Mouse (Mus musculus): ENCODE results near the gene Egfem1.

DNA sequence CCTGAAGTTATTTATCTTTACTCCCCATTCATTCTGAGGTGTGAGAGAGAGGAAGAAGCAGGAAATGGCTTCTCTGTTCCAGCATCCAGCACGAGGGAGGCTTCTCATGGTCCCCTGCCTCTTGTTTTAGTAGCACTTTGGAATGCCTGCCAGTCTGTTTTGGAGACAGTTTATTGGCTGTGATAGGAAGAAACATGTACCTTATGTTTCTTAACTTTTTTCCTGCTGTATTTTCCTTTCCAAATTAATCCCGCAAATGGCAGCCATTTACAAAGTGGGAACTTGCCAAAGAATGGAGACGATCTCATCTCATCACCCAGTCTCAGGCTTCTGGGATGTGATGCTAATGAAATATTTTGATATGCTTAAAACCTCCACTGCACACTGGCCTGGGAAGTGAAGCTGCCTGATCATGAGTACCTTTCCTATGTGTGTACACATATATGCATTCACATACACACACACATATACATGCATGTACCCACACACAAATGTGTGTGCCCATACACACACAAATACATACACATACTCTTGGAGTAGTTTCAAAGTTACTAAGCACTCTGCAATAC is 260.5 kb downstream of the Egfem1 start:
- TF ChIP-seq CTCF (IDR thresholded peaks at IDR 0.05; ENCODE audit: extremely low read depth, insufficient read depth, low read length) (no peak), POLR2A (IDR thresholded peaks at IDR 0.05; ENCODE audit: extremely low read depth, insufficient read depth, low read length) (no peak)

Data from cortical plate, adult 2 months (tissue).